Mouse (Mus musculus) bone marrow, adult 2 months (tissue): ENCODE data around the gene Map3k5.

Experiments
- CTCF ChIP-seq: fragments of 200-500 bp; IDR thresholded peaks from 2 replicates; pipeline ENCODE4 v1.5.1; 2011; ENCODE audit warnings: low read length, control low read depth; ENCODE audit not compliant: control insufficient read depth, insufficient read depth
- POLR2A ChIP-seq: fragments of 200-500 bp; IDR thresholded peaks from 2 replicates; pipeline ENCODE4 v1.6.1; 2011; ENCODE audit warnings: low read depth, mild to moderate bottlenecking, control low read depth, low read length, borderline replicate concordance; ENCODE audit not compliant: control insufficient read depth

DNA sequence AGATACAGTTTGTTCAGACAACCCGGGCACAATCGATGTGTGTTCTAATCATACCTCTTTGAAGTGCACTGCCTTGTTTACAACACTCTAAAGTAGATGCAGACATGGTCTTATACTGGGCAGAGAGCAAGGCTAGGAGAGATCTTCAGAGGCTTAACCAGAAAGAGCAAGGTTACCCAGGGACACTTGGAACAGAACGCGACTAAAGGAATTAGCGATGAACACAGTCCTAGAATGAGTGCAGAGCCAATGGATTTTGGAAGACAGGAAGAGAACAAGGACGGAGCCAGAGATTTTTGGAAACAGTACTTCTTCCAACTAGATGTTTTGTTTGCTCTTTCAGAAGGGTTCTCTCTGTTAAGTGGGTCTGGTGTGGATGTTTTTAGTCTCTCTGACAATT is 137.4 kb downstream of the Map3k5 start:
- TF ChIP-seq CTCF (no peak), POLR2A (no peak)
